Mouse (Mus musculus) bone marrow macrophage, adult 2 months (primary cell): ENCODE data around the gene Coro2a. TPM values are rescaled to one million over a fixed set of nuclear protein-coding genes. Genes with fewer than 3 reads are reported as not detected.
"Not testable (repeated sequence)": the region's sequence is repeated elsewhere in the genome, so short reads cannot be mapped to it uniquely, and the experiment has no call there.

Experiments
- H3K27ac ChIP-seq: 2 replicates; pipeline ENCODE4 v1.5.1; 2012; ENCODE audit warnings: low read depth, low read length; ENCODE audit not compliant: insufficient read depth
- H3K4me1 ChIP-seq: 2 replicates; pipeline ENCODE4 v1.6.1; 2012; ENCODE audit warnings: low read length; ENCODE audit not compliant: control insufficient read depth, insufficient read depth
- H3K4me3 ChIP-seq: 2 replicates; pipeline ENCODE4 v1.5.1; 2012; ENCODE audit warnings: mild to moderate bottlenecking, low read length, moderate library complexity; ENCODE audit not compliant: insufficient read depth
- CTCF ChIP-seq: IDR thresholded peaks from 2 replicates; pipeline ENCODE4 v1.5.1; 2012; ENCODE audit warnings: low read depth, mild to moderate bottlenecking, low read length, moderate library complexity
- POLR2A ChIP-seq: IDR thresholded peaks from 2 replicates; pipeline ENCODE4 v1.6.1; 2012; ENCODE audit warnings: mild to moderate bottlenecking, low read depth, low read length, borderline replicate concordance
- polyA plus RNA-seq: library from polyadenylated mRNA; stranded (reverse); fragments of >200 nt; gene quantifications from 2 replicates; pipeline ENCODE4 v1.2.4, GENCODE M21; 2012; ENCODE audit not compliant: missing spikeins, insufficient read depth, insufficient read length

The Coro2a gene
- polyA plus RNA-seq, 1 experiment = 59.7 TPM

- peaks cover 24% of the 10 kb centered on the region for H3K4me1 ChIP-seq
- not testable (repeated sequence) for H3K4me3 ChIP-seq
- peak overlapping the region; percentile 54 for H3K27ac ChIP-seq
These were observed 21.2 kb downstream of the Coro2a start for GRCm38 (mm10) chr4:46580799-46581243.

- not testable (repeated sequence) for H3K4me3 ChIP-seq, H3K27ac ChIP-seq
These were observed 23.1 kb downstream of the Coro2a start for GRCm38 (mm10) chr4:46578796-46579346.

GRCm38 (mm10) chr4:46578228-46578627 lies 23.8 kb downstream of the Coro2a start:
- H3K4me3 ChIP-seq = no peak overlapping the region
- peaks cover 24% of the 10 kb centered on the region for H3K4me1 ChIP-seq
- TF ChIP-seq POLR2A (no peak), CTCF (no peak)
- H3K27ac ChIP-seq = no peak overlapping the region

More at GRCm38 (mm10) chr4:46578796-46579346, 23.1 kb downstream of the Coro2a start:
- H3K4me1 ChIP-seq = peaks cover 18% of the 10 kb centered on the region

- Histone ChIP-seq H3K27ac (peak overlapping the region; percentile 30), H3K4me1 (peaks cover 19% of the 10 kb centered on the region)
- not testable (repeated sequence) for H3K4me3 ChIP-seq
These were observed 26.3 kb downstream of the Coro2a start for GRCm38 (mm10) chr4:46575509-46576284.

GRCm38 (mm10) chr4:46574841-46575240 lies 27.2 kb downstream of the Coro2a start:
- H3K27ac ChIP-seq = peak overlapping the region; percentile 83
- peaks cover 19% of the 10 kb centered on the region for H3K4me1 ChIP-seq
- H3K4me3 ChIP-seq = peak overlapping the region; percentile 41
- no peak for TF ChIP-seq POLR2A
- no peak for TF ChIP-seq CTCF

- peak overlapping the region; percentile 83 for H3K27ac ChIP-seq
- H3K4me3 ChIP-seq = peak overlapping the region; percentile 41
- TF ChIP-seq CTCF = no peak
- TF ChIP-seq POLR2A = no peak
- peaks cover 19% of the 10 kb centered on the region for H3K4me1 ChIP-seq
These were observed 27.8 kb downstream of the Coro2a start for GRCm38 (mm10) chr4:46574024-46574753.

- H3K4me3 ChIP-seq = no peak overlapping the region
- H3K27ac ChIP-seq = no peak overlapping the region
- TF ChIP-seq POLR2A = no peak
- TF ChIP-seq CTCF = no peak
- peaks cover 20% of the 10 kb centered on the region for H3K4me1 ChIP-seq
These were observed 29.4 kb downstream of the Coro2a start for GRCm38 (mm10) chr4:46572616-46573015.

GRCm38 (mm10) chr4:46571744-46572143 lies 30.3 kb downstream of the Coro2a start:
- Histone ChIP-seq H3K4me3 (no peak overlapping the region), H3K4me1 (peaks cover 27% of the 10 kb centered on the region), H3K27ac (no peak overlapping the region)
- TF ChIP-seq CTCF (no peak), POLR2A (no peak)

- Histone ChIP-seq H3K4me3 (no peak overlapping the region), H3K4me1 (peaks cover 40% of the 10 kb centered on the region), H3K27ac (no peak overlapping the region)
- TF ChIP-seq POLR2A = no peak
- no peak for TF ChIP-seq CTCF
These were observed 32.3 kb downstream of the Coro2a start for GRCm38 (mm10) chr4:46569671-46570070.

GRCm38 (mm10) chr4:46568169-46568568 lies 33.8 kb downstream of the Coro2a start:
- H3K4me1 ChIP-seq = peaks cover 37% of the 10 kb centered on the region
- TF ChIP-seq CTCF (no peak), POLR2A (no peak)
- H3K4me3 ChIP-seq = no peak overlapping the region
- no peak overlapping the region for H3K27ac ChIP-seq
